Mouse (Mus musculus) embryonic fibroblast, embryonic 13.5 days (primary cell): Measurements from ENCODE around the gene Pex3. TPM values are rescaled to one million over a fixed set of nuclear protein-coding genes. Genes with fewer than 3 reads are reported as not detected.
A peak's percentile ranks its signal among the peaks of the same experiment; 100 is the strongest.

Experiments used
- H3K27ac ChIP-seq: 2 replicates; pipeline ENCODE4 v1.5.1; 2012; ENCODE audit warnings: low read length, control low read depth, inconsistent platforms; ENCODE audit not compliant: insufficient read depth
- H3K4me1 ChIP-seq: 2 replicates; pipeline ENCODE4 v1.6.1; 2011; ENCODE audit warnings: low read length; ENCODE audit not compliant: control insufficient read depth, insufficient read depth
- H3K4me3 ChIP-seq: 2 replicates; pipeline ENCODE4 v1.5.1; 2011; ENCODE audit warnings: mild to moderate bottlenecking, control low read depth, low read length; ENCODE audit not compliant: insufficient read depth
- CTCF ChIP-seq: IDR thresholded peaks from 2 replicates; pipeline ENCODE4 v1.5.1; 2011; ENCODE audit warnings: mild to moderate bottlenecking, control low read depth, low read length, moderate library complexity, borderline replicate concordance; ENCODE audit not compliant: insufficient read depth
- POLR2A ChIP-seq: IDR thresholded peaks from 2 replicates; pipeline ENCODE4 v1.6.1; 2011; ENCODE audit warnings: low read depth, mild to moderate bottlenecking, control low read depth, low read length, moderate library complexity
- polyA plus RNA-seq: library from polyadenylated mRNA; stranded (reverse); fragments of >200 nt; gene quantifications from 2 replicates; pipeline ENCODE4 v1.2.4, GENCODE M21; 2011; ENCODE audit warnings: low read depth; ENCODE audit not compliant: missing spikeins, insufficient read length

The Pex3 gene
- polyA plus RNA-seq, 1 experiment, result 25.5 TPM

DNA sequence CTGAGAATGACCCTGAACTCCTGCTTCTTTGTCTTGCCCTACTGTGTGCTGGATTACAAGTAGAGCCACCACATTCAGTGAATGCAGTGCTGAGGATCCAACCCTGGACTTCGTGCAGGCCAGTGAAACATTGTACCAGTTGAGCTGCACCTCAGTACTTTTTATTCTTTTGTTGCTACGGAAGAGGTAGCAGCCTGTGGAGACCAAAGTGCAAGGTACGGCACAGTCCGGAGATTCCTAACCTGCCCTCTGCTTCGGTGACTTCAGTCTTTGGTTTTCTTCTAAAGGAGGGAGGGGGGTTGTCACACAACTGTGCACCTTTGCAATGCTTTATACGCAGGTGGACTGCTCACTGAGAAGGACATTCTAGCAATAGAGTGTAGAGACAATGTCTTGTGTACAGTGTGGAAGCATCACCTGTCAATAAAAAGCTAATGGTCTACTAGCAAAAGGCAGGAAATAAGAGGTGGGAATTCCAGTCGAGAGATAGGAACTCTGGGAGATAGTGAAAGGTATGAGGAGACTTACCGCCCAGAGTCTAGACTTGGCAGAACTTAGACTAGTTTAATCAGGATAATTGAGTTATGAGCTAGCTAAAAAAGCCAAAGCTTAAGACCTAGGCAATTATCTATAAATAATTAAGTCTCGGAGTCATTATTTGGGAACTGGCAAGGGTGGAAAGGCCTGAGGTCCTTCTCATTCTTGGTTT is 58.8 kb downstream of the Pex3 start:
- Histone ChIP-seq H3K4me3 (no peak overlapping the region), H3K4me1 (no peaks in the 10 kb centered on the region), H3K27ac (no peak overlapping the region)
- no peak for TF ChIP-seq POLR2A

DNA sequence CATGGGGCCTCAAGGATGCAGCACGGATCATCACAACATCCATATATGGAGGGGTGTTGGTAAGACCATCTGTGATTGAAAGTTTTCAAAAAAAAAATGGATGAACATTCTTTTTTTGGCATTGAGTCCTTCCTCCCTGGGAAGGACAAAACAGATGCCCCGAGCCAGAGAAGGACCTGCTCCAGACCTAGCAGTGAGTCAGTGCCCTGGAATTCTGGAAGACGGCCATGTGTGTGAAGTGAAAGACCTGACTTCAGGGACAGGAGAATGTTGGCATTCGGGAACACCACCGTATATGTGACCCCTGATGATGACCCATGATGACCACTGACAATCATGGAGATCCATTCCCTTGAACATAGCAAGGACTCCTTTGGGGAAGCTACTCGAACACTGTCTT is 63.3 kb downstream of the Pex3 start:
- no peak overlapping the region for H3K27ac ChIP-seq
- TF ChIP-seq CTCF (no peak), POLR2A (no peak)
- no peak overlapping the region for H3K4me3 ChIP-seq

GRCm38 (mm10) chr10:13485958-13486357 is 67.0 kb downstream of the Pex3 start:
- no peak for TF ChIP-seq POLR2A
- no peak for TF ChIP-seq CTCF
- Histone ChIP-seq H3K4me1 (no peaks in the 10 kb centered on the region), H3K27ac (no peak overlapping the region), H3K4me3 (no peak overlapping the region)

More for the DNA sequence above, 63.3 kb downstream of the Pex3 start:
- no peaks in the 10 kb centered on the region for H3K4me1 ChIP-seq

GRCm38 (mm10) chr10:13479341-13479740 is 73.6 kb downstream of the Pex3 start:
- TF ChIP-seq POLR2A (no peak), CTCF (no peak)
- H3K4me3 ChIP-seq, result no peak overlapping the region
- H3K4me1 ChIP-seq, result no peaks in the 10 kb centered on the region
- no peak overlapping the region for H3K27ac ChIP-seq

- TF ChIP-seq POLR2A (no peak), CTCF (no peak)
- no peak overlapping the region for H3K27ac ChIP-seq
- no peak overlapping the region for H3K4me3 ChIP-seq
- no peaks in the 10 kb centered on the region for H3K4me1 ChIP-seq
Observed at GRCm38 (mm10) chr10:13475121-13475520, 77.8 kb downstream of the Pex3 start.

DNA sequence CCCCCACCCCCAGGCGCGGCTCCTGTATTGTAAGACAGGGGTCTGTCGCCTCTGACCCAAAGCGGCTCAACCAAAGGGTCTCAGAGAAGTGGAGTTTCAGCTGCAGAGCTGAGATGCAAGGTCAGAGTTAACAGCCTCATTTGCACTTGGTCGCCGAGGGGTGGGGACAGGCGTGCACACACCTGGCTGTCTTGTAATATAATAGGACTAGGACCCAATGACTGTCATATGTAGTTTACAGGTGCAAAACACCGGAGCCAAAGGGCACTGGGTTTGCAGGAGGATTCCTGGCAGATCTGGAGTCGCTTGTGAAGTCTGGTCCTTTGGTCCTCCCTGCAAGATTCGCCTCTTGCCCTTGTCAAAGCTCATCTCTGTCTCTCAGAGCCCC is 78.4 kb downstream of the Pex3 start:
- TF ChIP-seq POLR2A (no peak), CTCF (no peak)
- peak overlapping the region; percentile 45 for H3K4me3 ChIP-seq
- no peaks in the 10 kb centered on the region for H3K4me1 ChIP-seq
- H3K27ac ChIP-seq, result no peak overlapping the region

Other genes with a start within 250 kb of the Pex3 start
- 11.3 and 15.9 TPM in 2 replicates for gene Phactr2, start 78.7 kb downstream of the Pex3 start, polyA plus RNA-seq
- gene Fuca2, start 53.6 kb downstream of the Pex3 start, polyA plus RNA-seq, result 39.7 and 43.7 TPM in 2 replicates
- gene Adat2, start 248 bp downstream of the Pex3 start, polyA plus RNA-seq, result 7.8 and 8.1 TPM in 2 replicates